Mouse (Mus musculus): ENCODE results near the gene Ndufa13. TPM values are rescaled to one million over a fixed set of nuclear protein-coding genes. Genes with fewer than 3 reads are reported as not detected.
A peak's percentile ranks its signal among the peaks of the same experiment; 100 is the strongest.

Ndufa13 gene
- polyA plus RNA-seq, 1 experiment = 135 TPM

- no peak overlapping the region for H3K4me3 ChIP-seq (ENCODE audit: insufficient read depth, poor library complexity, severe bottlenecking)
- H3K79me3 ChIP-seq (ENCODE audit: low read depth) = no peaks in the 10 kb centered on the region
- H3K27me3 ChIP-seq (ENCODE audit: control insufficient read depth, insufficient read depth, insufficient read length) = no peaks in the 10 kb centered on the region
- H3ac ChIP-seq (ENCODE audit: control insufficient read depth, insufficient read length, low read depth) = no peak overlapping the region
- TF ChIP-seq MYOD1 (IDR thresholded peaks at IDR 0.05; ENCODE audit: control insufficient read depth, insufficient read length, low read depth) (no peak), CTCF (IDR thresholded peaks at IDR 0.05; ENCODE audit: control insufficient read depth, insufficient read depth, insufficient read length) (no peak), MAX (IDR thresholded peaks at IDR 0.05) (no peak), USF1 (IDR thresholded peaks at IDR 0.05; ENCODE audit: low read depth) (no peak), FOSL1 (IDR thresholded peaks at IDR 0.05; ENCODE audit: insufficient read depth, low read length, poor library complexity, severe bottlenecking) (no peak), CEBPB (IDR thresholded peaks at IDR 0.05; ENCODE audit: low read depth) (no peak)
- H3K36me3 ChIP-seq (ENCODE audit: control insufficient read depth, insufficient read depth) = no peaks in the 10 kb centered on the region
- no peaks in the 10 kb centered on the region for H3K79me2 ChIP-seq (ENCODE audit: control insufficient read depth, insufficient read depth)
These were observed 41.6 kb downstream of the Ndufa13 start for GRCm38 (mm10) chr8:69860807-69861206.

DNA sequence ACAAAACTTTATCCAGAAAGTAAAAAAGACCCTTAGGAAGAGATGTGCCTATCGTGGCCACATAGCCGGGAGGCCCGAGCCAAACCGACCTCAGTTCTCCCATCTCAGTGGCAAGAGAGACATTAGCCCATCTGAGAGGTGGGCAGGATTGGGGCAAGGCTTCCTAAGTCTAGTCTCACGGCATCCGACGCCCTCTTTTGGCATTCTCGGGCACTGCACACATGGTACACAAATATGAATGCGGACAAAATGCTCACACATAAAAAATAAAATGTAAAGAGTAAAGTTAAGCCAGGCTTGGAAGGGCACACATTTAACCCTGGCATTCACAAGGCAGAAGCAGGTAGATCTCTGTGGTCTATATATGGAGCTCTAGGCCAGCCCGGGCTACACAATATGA, 48.5 kb downstream of the Ndufa13 start:
- H3ac ChIP-seq (ENCODE audit: control insufficient read depth, insufficient read length, low read depth) = no peak overlapping the region
- H3K36me3 ChIP-seq (ENCODE audit: control insufficient read depth, insufficient read depth) = no peaks in the 10 kb centered on the region
- H3K79me3 ChIP-seq (ENCODE audit: low read depth) = no peaks in the 10 kb centered on the region
- no peaks in the 10 kb centered on the region for H3K27me3 ChIP-seq (ENCODE audit: control insufficient read depth, insufficient read depth, insufficient read length)
- no peaks in the 10 kb centered on the region for H3K79me2 ChIP-seq (ENCODE audit: control insufficient read depth, insufficient read depth)
- no peak overlapping the region for H3K4me3 ChIP-seq (ENCODE audit: insufficient read depth, poor library complexity, severe bottlenecking)
- TF ChIP-seq CEBPB (IDR thresholded peaks at IDR 0.05; ENCODE audit: low read depth) (no peak), FOSL1 (IDR thresholded peaks at IDR 0.05; ENCODE audit: insufficient read depth, low read length, poor library complexity, severe bottlenecking) (no peak), MYOD1 (IDR thresholded peaks at IDR 0.05; ENCODE audit: control insufficient read depth, insufficient read length, low read depth) (no peak), MAX (IDR thresholded peaks at IDR 0.05) (no peak), CTCF (IDR thresholded peaks at IDR 0.05; ENCODE audit: control insufficient read depth, insufficient read depth, insufficient read length) (no peak), MYOG (IDR thresholded peaks at IDR 0.05; ENCODE audit: control insufficient read depth, extremely low read depth, insufficient read length) (no peak), USF1 (IDR thresholded peaks at IDR 0.05; ENCODE audit: low read depth) (no peak)

DNA sequence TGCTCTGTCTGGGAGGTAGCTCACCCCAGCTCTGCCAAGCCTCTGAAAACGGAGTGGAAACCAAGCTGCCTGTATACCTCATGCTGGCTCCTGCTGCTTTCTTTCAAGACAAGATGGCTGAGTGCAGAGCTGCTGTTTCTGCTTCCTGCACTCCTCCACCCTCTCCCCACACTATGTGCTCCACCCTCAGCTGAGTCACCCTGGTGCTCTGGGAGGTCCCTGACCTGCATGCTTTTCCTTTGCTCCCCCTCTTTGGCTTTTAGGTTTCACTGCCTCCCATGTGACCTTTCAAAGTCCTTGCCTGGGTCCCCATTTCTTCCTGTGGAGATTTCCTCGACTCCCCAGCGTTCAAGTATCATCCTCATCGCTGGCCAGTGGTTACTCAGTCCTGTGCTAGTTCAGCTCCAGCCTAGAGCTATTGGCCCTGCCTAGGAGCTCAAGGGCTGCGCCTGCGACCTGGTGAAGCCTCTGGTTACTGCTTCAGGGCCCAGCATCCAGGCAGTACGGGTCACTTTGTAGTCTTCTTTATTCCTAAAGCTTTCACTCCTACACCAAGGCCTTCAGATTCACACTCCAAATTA, 51.3 kb downstream of the Ndufa13 start:
- Histone ChIP-seq H3K79me3 (ENCODE audit: low read depth) (no peaks in the 10 kb centered on the region), H3K27me3 (ENCODE audit: control insufficient read depth, insufficient read depth, insufficient read length) (no peaks in the 10 kb centered on the region), H3K79me2 (ENCODE audit: control insufficient read depth, insufficient read depth) (no peaks in the 10 kb centered on the region), H3K36me3 (ENCODE audit: control insufficient read depth, insufficient read depth) (no peaks in the 10 kb centered on the region), H3ac (ENCODE audit: control insufficient read depth, insufficient read length, low read depth) (no peak overlapping the region), H3K4me3 (ENCODE audit: insufficient read depth, poor library complexity, severe bottlenecking) (no peak overlapping the region)
- no peak for TF ChIP-seq CEBPB (IDR thresholded peaks at IDR 0.05; ENCODE audit: low read depth)
- TF ChIP-seq MAX (IDR thresholded peaks at IDR 0.05) = no peak
- TF ChIP-seq CTCF (IDR thresholded peaks at IDR 0.05; ENCODE audit: control insufficient read depth, insufficient read depth, insufficient read length) = no peak
- no peak for TF ChIP-seq MYOD1 (IDR thresholded peaks at IDR 0.05; ENCODE audit: control insufficient read depth, insufficient read length, low read depth)
- no peak for TF ChIP-seq MYOG (IDR thresholded peaks at IDR 0.05; ENCODE audit: control insufficient read depth, extremely low read depth, insufficient read length)
- TF ChIP-seq USF1 (IDR thresholded peaks at IDR 0.05; ENCODE audit: low read depth) = no peak
- TF ChIP-seq FOSL1 (IDR thresholded peaks at IDR 0.05; ENCODE audit: insufficient read depth, low read length, poor library complexity, severe bottlenecking) = no peak

GRCm38 (mm10) chr8:69849899-69850298, 52.5 kb downstream of the Ndufa13 start:
- Histone ChIP-seq H3K79me2 (ENCODE audit: control insufficient read depth, insufficient read depth) (no peaks in the 10 kb centered on the region), H3K27me3 (ENCODE audit: control insufficient read depth, insufficient read depth, insufficient read length) (no peaks in the 10 kb centered on the region), H3ac (ENCODE audit: control insufficient read depth, insufficient read length, low read depth) (no peak overlapping the region), H3K36me3 (ENCODE audit: control insufficient read depth, insufficient read depth) (no peaks in the 10 kb centered on the region), H3K4me3 (ENCODE audit: insufficient read depth, poor library complexity, severe bottlenecking) (no peak overlapping the region), H3K79me3 (ENCODE audit: low read depth) (no peaks in the 10 kb centered on the region)
- TF ChIP-seq CEBPB (IDR thresholded peaks at IDR 0.05; ENCODE audit: low read depth) = no peak
- no peak for TF ChIP-seq CTCF (IDR thresholded peaks at IDR 0.05; ENCODE audit: control insufficient read depth, insufficient read depth, insufficient read length)
- TF ChIP-seq MYOG (IDR thresholded peaks at IDR 0.05; ENCODE audit: control insufficient read depth, extremely low read depth, insufficient read length) = no peak
- TF ChIP-seq USF1 (IDR thresholded peaks at IDR 0.05; ENCODE audit: low read depth) = no peak
- TF ChIP-seq FOSL1 (IDR thresholded peaks at IDR 0.05; ENCODE audit: insufficient read depth, low read length, poor library complexity, severe bottlenecking) = no peak
- TF ChIP-seq MAX (IDR thresholded peaks at IDR 0.05) = no peak
- no peak for TF ChIP-seq MYOD1 (IDR thresholded peaks at IDR 0.05; ENCODE audit: control insufficient read depth, insufficient read length, low read depth)

GRCm38 (mm10) chr8:69848951-69849350, 53.4 kb downstream of the Ndufa13 start:
- Histone ChIP-seq H3ac (ENCODE audit: control insufficient read depth, insufficient read length, low read depth) (no peak overlapping the region), H3K79me3 (ENCODE audit: low read depth) (no peaks in the 10 kb centered on the region), H3K27me3 (ENCODE audit: control insufficient read depth, insufficient read depth, insufficient read length) (no peaks in the 10 kb centered on the region), H3K36me3 (ENCODE audit: control insufficient read depth, insufficient read depth) (no peaks in the 10 kb centered on the region), H3K79me2 (ENCODE audit: control insufficient read depth, insufficient read depth) (no peaks in the 10 kb centered on the region), H3K4me3 (ENCODE audit: insufficient read depth, poor library complexity, severe bottlenecking) (no peak overlapping the region)
- no peak for TF ChIP-seq MYOG (IDR thresholded peaks at IDR 0.05; ENCODE audit: control insufficient read depth, extremely low read depth, insufficient read length)
- peak; percentile 24 for TF ChIP-seq MYOD1 (IDR thresholded peaks at IDR 0.05; ENCODE audit: control insufficient read depth, insufficient read length, low read depth)
- TF ChIP-seq USF1 (IDR thresholded peaks at IDR 0.05; ENCODE audit: low read depth) = no peak
- TF ChIP-seq CEBPB (IDR thresholded peaks at IDR 0.05; ENCODE audit: low read depth) = peak; percentile 4
- no peak for TF ChIP-seq FOSL1 (IDR thresholded peaks at IDR 0.05; ENCODE audit: insufficient read depth, low read length, poor library complexity, severe bottlenecking)
- TF ChIP-seq MAX (IDR thresholded peaks at IDR 0.05) = peak; percentile 74
- TF ChIP-seq CTCF (IDR thresholded peaks at IDR 0.05; ENCODE audit: control insufficient read depth, insufficient read depth, insufficient read length) = no peak

Measured in C2C12 (cell line).